ENCODE assay signal across 14 mouse cellular contexts in the genomic region with DNA sequence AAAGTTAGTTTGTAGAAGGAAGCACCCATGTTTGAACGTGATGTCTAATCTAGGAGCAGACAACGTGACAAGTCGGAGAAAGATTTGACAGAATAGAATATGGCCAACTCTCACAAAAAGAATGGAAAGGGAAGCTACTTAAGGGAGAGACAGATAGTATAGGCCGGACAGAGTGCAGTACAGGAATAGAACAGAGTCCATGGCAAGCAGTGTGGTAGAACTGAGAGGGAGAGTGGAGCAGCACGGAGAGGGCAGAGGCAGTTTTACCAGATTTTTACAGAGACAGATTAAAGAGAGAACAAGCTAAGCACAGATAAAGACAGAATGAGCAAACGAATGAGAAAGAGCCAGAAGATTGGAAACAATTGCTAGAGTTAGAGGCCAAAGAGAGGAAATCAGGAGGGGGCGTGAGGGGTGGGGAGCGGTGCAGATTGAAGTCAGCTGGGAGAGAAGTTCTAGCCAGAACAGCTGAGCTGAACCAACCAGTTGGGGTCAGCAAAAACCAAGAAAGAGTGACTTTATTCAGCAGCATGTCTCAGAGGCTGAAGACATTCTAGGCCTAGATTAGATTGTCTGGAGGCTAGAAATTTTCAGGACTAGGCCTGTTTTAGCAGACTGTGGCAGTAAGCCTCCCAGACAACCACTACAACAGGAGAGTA.
DNase-seq lines count a peak whose midpoint lies in the region; ATAC-seq and TF ChIP-seq lines count a peak whose summit lies in the region.
"Had no signal": no experiment of that assay in that cellular context is flagged by ENCODE, and none has a peak within 500 bp of the region (broad histone marks: within the 10 kb centered on the region; RNA-seq: fewer than 3 reads in every experiment).

No protein-coding gene starts in this region.

- no peak for TF ChIP-seq EP300 in stomach, postnatal 0 days (optimal IDR thresholded peaks at IDR 0.05)

- ATAC-seq in midbrain, postnatal 0 days (ENCODE audit: low FRiP score), result no peak
- ATAC-seq in midbrain, embryonic 15.5 days (replicated peaks), result no peak
- ATAC-seq in stomach, postnatal 0 days (ENCODE audit: low FRiP score, low TSS enrichment), result no peak
- ATAC-seq: midbrain, embryonic 13.5 days had no signal

- no peaks in the 10 kb centered on the region for H3K27me3 ChIP-seq in heart, embryonic 10.5 days (ENCODE audit: insufficient read depth, poor library complexity, severe bottlenecking)
- H3K27me3 ChIP-seq in midbrain, postnatal 0 days (ENCODE audit: insufficient read depth, low read length), result no peaks in the 10 kb centered on the region
- no peaks in the 10 kb centered on the region for H3K27me3 ChIP-seq in midbrain, embryonic 15.5 days (replicated peaks)
- H3K27me3 ChIP-seq in stomach, postnatal 0 days (ENCODE audit: control insufficient read depth, insufficient read depth, low read length), result no peaks in the 10 kb centered on the region
- H3K27me3 ChIP-seq: hindbrain, embryonic 15.5 days; limb, embryonic 13.5 days; midbrain, embryonic 13.5 days had no signal

- DNase-seq in heart, postnatal 4 days, result peak; percentile 15
- no peak for DNase-seq in heart, embryonic 10.5 days (ENCODE audit: low spot score)
- DNase-seq in midbrain, postnatal 0 days (ENCODE audit: low spot score), result peak; percentile 28
- DNase-seq in kidney, postnatal 14 days, result peak; percentile 39
- DNase-seq in stomach, postnatal 0 days (ENCODE audit: low spot score), result no peak
- no peak for DNase-seq in gastrocnemius, postnatal 10 days
- DNase-seq: cerebellum, postnatal 25 days; layer of hippocampus, adult 9-11 months; retina, postnatal 1 day had no signal

- TF ChIP-seq CTCF in midbrain, postnatal 0 days (IDR thresholded peaks at IDR 0.05), result peak; percentile 42; the same call in 1 of the 2 replicates
- TF ChIP-seq CTCF in stomach, postnatal 0 days (IDR thresholded peaks at IDR 0.05; ENCODE audit: low read depth), result peak; percentile 50

- H3K4me3 ChIP-seq in heart, embryonic 10.5 days, result no peak overlapping the region
- no peak overlapping the region for H3K4me3 ChIP-seq in midbrain, postnatal 0 days (ENCODE audit: low read depth, low read length)
- no peak overlapping the region for H3K4me3 ChIP-seq in midbrain, embryonic 15.5 days
- H3K4me3 ChIP-seq in stomach, postnatal 0 days (ENCODE audit: low read depth, low read length), result no peak overlapping the region
- H3K4me3 ChIP-seq: erythroblast, embryonic 14.5 days; hindbrain, embryonic 15.5 days; limb, embryonic 13.5 days; midbrain, embryonic 13.5 days had no signal

- no peak overlapping the region for H3K27ac ChIP-seq in heart, embryonic 10.5 days
- no peak overlapping the region for H3K27ac ChIP-seq in midbrain, postnatal 0 days (ENCODE audit: low read depth, low read length)
- H3K27ac ChIP-seq in midbrain, embryonic 15.5 days, result no peak overlapping the region
- no peak overlapping the region for H3K27ac ChIP-seq in stomach, postnatal 0 days (replicated peaks)
- H3K27ac ChIP-seq: hindbrain, embryonic 15.5 days; limb, embryonic 13.5 days; midbrain, embryonic 13.5 days had no signal

- H3K9me3 ChIP-seq in heart, embryonic 10.5 days, result no peaks in the 10 kb centered on the region
- H3K9me3 ChIP-seq in midbrain, postnatal 0 days (ENCODE audit: low read length), result no peaks in the 10 kb centered on the region
- H3K9me3 ChIP-seq in midbrain, embryonic 15.5 days, result no peaks in the 10 kb centered on the region
- no peaks in the 10 kb centered on the region for H3K9me3 ChIP-seq in stomach, postnatal 0 days (ENCODE audit: control insufficient read depth, low read length)
- H3K9me3 ChIP-seq: hindbrain, embryonic 15.5 days; limb, embryonic 13.5 days; midbrain, embryonic 13.5 days had no signal

- no peaks in the 10 kb centered on the region for H3K4me1 ChIP-seq in heart, embryonic 10.5 days
- H3K4me1 ChIP-seq in midbrain, postnatal 0 days (ENCODE audit: insufficient read depth, low read length), result no peaks in the 10 kb centered on the region
- H3K4me1 ChIP-seq in midbrain, embryonic 15.5 days, result no peaks in the 10 kb centered on the region
- no peaks in the 10 kb centered on the region for H3K4me1 ChIP-seq in stomach, postnatal 0 days (replicated peaks; ENCODE audit: control insufficient read depth, insufficient read depth)
- H3K4me1 ChIP-seq: hindbrain, embryonic 15.5 days; midbrain, embryonic 13.5 days had no signal

- H3K4me2 ChIP-seq in midbrain, postnatal 0 days (ENCODE audit: low read depth, low read length, poor library complexity, severe bottlenecking), result no peak overlapping the region
- H3K4me2 ChIP-seq in midbrain, embryonic 15.5 days, result no peak overlapping the region
- H3K4me2 ChIP-seq in stomach, postnatal 0 days (replicated peaks; ENCODE audit: low read depth), result no peak overlapping the region
- H3K4me2 ChIP-seq: hindbrain, embryonic 15.5 days; limb, embryonic 13.5 days; midbrain, embryonic 13.5 days had no signal

- 55% methylated on average over 8 of the region's 8 CpGs for WGBS in heart, embryonic 10.5 days
- 68% methylated on average over 8 of the region's 8 CpGs for WGBS in midbrain, postnatal 0 days
- 73% methylated on average over 8 of the region's 8 CpGs for WGBS in midbrain, embryonic 15.5 days
- WGBS in stomach, postnatal 0 days, result 39% methylated on average over 8 of the region's 8 CpGs

- H3K36me3 ChIP-seq in heart, embryonic 10.5 days, result no peaks in the 10 kb centered on the region
- no peaks in the 10 kb centered on the region for H3K36me3 ChIP-seq in midbrain, postnatal 0 days (ENCODE audit: insufficient read depth, low read length)
- H3K36me3 ChIP-seq in midbrain, embryonic 15.5 days (replicated peaks), result no peaks in the 10 kb centered on the region
- H3K36me3 ChIP-seq in stomach, postnatal 0 days (ENCODE audit: control insufficient read depth, insufficient read depth, low read length), result no peaks in the 10 kb centered on the region
- H3K36me3 ChIP-seq: hindbrain, embryonic 15.5 days; limb, embryonic 13.5 days; midbrain, embryonic 13.5 days had no signal

- H3K9ac ChIP-seq in midbrain, postnatal 0 days (replicated peaks; ENCODE audit: low read length, poor library complexity, severe bottlenecking), result no peak overlapping the region
- no peak overlapping the region for H3K9ac ChIP-seq in midbrain, embryonic 15.5 days
- H3K9ac ChIP-seq in stomach, postnatal 0 days (ENCODE audit: low read length), result no peak overlapping the region
- H3K9ac ChIP-seq: hindbrain, embryonic 15.5 days; limb, embryonic 13.5 days; midbrain, embryonic 13.5 days had no signal

Comparison
In these comparisons a context has a peak if more than half of its experiments do, and no peak if none do; other contexts are left out.
1. DNase-seq: peak in heart, postnatal 4 days (single experiment), midbrain, postnatal 0 days (single experiment) and kidney, postnatal 14 days (single experiment); none in heart, embryonic 10.5 days (single experiment), stomach, postnatal 0 days (single experiment) and gastrocnemius, postnatal 10 days (single experiment).